Mouse (Mus musculus): ENCODE measurements at regions not wholly inside any gene's neighbourhood (a gene's known extent, or its start where the extent isn't known, plus 50 kb on each side); places are given as distances from the start of the nearest gene placed in this dataset.
A peak's percentile ranks its signal among the peaks of the same experiment; 100 is the strongest.

- peak; percentile 91 to 93 for DNase-seq
Observed at GRCm38 (mm10) chr3:121104571-121105407, 66.7 kb downstream of the Rwdd3 start.

- DNase-seq: no peak
Observed at GRCm38 (mm10) chr3:121102871-121103270, 68.6 kb downstream of the Rwdd3 start.

- no peak for DNase-seq
Observed at GRCm38 (mm10) chr3:121102120-121102519, 69.4 kb downstream of the Rwdd3 start.

- no peak for DNase-seq
Observed at GRCm38 (mm10) chr3:121100211-121100860, 71.2 kb downstream of the Rwdd3 start.

- peak; percentile 87 to 90 for DNase-seq
Observed at GRCm38 (mm10) chr3:121093509-121093908, 78.0 kb downstream of the Rwdd3 start.

DNA sequence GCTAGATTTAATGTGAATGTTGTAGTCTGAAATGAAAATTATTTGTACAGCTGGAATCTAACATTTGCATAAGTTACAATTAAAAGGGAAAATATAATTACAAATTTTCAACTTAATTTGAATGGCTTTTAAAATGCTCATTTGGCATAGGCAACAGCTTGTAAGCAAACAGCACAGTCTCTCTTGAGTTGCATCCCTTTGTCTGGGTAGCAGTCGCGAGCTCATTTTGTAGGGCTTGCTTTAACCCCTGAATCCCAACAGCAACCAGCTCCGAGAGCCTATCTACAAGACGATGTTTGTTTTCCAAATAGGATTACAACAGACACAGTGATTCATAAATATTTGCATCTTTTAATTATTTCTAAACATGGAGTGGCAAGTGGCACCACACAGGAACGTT lies 82.8 kb downstream of the Rwdd3 start:
- DNase-seq: no peak

DNA sequence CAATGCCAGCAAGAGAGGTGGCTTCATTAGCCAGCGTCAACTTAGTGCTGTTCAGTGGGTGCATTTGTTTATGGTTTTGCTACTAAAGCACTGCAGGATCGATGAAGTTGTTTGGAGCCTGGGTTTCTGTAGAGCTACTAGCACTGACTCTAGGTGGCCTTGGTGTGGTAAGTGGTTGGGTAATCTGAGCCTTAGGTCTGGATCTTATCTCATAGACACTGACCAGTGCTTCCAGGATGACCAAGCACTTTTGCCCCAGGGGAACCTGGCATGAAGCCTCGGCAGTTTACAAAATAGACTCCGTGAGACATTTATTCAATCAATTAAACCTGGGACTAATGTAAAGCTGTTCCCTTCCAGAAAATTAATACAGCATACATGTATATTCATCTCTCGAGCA lies 102.8 kb downstream of the Rwdd3 start:
- no peak for DNase-seq

GRCm38 (mm10) chr3:121035904-121036549 lies 135.5 kb downstream of the Rwdd3 start:
- DNase-seq: no peak

DNA sequence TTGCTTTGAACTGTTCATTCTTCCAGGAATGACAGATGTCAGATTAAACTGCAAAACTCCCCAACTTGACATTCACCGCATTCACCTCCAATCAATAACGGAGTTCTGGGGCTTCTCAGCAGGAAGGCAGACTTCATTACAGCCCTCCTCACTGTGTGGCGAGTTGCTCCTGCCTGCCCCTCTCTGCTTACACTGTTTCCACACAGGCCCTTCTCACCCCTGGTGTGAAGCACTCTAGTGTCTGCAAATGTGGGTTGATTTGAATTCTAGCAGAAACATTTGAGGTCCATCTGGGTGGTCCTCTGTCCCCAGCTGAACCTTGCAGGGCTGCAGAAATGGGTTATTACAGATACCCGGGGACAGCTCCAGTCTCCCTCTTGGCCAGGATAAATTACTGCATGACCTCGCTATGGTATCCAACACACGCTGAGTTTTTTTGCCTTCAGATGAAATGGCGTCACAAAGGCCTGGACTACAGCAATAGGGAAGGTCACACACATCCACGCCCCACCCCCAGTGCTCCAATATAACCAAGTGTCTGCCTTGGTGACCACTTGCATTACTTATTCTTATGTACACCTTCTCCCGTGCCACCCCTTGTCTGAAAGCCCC lies 145.8 kb downstream of the Rwdd3 start:
- DNase-seq: peak; percentile 23 to 48

- DNase-seq: peak; percentile 8 to 11
Observed at GRCm38 (mm10) chr3:121024810-121025209, 146.7 kb downstream of the Rwdd3 start.

GRCm38 (mm10) chr3:121021126-121021848 lies 150.2 kb downstream of the Rwdd3 start:
- DNase-seq: no peak

DNA sequence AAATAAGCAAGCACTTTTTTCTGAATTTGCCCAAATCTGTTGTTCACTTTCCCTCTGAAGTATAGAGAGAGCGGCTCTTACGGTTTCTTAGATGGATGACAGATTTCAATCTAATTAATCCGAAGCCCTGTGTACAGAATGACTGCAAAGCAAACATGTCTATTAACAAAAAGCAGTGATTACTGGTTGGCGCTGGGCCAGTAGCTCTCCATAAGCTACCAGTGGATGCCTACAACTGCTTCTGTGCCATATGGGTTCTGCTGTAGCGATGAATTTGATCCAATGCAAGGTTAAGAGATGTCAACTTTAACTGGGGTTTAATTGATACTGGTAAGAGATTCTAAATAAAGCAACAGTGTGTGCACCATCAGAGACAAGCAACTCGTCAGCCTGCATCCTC lies 162.3 kb downstream of the Rwdd3 start:
- DNase-seq: peak; percentile 39 to 44

GRCm38 (mm10) chr3:120983556-120984270 lies 187.8 kb downstream of the Rwdd3 start:
- peak; percentile 60 to 65 for DNase-seq

- peak in 1 of 2 experiments; percentile 13 for DNase-seq
Observed at GRCm38 (mm10) chr3:120982795-120983555, 188.5 kb downstream of the Rwdd3 start.

DNA sequence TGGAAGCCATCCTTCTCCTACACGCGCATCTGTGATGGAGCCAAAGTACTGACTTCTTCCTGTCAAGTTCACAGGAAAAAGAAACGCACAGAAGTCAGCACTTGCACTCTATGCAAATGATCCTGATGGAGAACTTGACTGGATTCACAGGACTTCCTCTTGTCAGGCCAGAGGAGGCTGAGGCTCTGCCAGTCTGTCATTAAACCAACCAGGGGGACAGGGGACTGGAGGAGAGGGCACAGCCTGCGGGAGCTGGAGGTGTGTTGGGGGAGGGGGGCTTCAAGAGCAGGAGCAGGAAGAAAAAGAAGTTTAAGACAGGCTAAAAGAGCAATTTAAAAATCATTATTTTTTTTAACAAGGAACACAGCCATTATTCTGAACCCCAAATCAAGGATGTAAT lies 189.3 kb downstream of the Rwdd3 start:
- DNase-seq: peak; percentile 8 to 19

- peak; percentile 36 to 52 for DNase-seq
Observed at GRCm38 (mm10) chr3:120970746-120971466, 200.6 kb downstream of the Rwdd3 start.

DNA sequence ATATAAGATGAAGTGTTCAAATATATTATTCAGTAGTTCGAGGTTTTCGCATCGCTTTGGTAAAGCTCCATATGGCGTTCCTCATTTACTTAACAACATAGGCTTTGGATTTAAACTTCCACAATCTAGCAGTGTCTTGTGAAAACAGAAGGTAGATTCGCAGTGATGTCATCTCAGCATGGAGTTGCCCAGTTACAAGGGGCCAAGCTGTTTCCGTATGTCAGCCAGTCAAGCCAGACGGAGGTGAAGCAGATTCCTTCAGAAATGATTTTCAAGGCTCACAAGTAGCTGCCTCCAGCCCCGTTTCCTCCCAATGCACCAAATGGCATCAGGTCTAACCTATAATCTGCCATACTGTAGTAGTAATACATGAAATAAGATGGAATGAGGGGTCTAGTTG lies 224.6 kb downstream of the Rwdd3 start:
- peak; percentile 73 to 75 for DNase-seq

DNA sequence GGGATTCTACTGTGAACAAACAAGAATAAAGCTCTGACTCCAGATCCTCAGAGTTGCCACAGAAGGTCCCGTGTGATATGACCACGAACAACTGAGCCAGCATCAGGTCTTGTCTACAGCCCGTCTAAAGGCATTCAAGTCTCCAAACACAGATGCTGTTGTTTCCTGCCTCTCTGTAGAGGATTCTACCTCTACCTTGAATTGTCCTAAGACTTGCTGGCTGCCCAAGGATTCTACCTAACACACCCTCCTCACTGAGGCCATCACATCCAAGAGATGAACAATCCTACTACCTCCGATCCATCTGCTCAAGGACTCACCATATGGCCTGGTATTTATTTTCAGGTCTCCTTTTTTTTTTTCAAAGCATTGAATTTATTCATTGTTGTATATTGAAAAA lies 237.1 kb downstream of the Rwdd3 start:
- peak; percentile 41 to 45 for DNase-seq

DNA sequence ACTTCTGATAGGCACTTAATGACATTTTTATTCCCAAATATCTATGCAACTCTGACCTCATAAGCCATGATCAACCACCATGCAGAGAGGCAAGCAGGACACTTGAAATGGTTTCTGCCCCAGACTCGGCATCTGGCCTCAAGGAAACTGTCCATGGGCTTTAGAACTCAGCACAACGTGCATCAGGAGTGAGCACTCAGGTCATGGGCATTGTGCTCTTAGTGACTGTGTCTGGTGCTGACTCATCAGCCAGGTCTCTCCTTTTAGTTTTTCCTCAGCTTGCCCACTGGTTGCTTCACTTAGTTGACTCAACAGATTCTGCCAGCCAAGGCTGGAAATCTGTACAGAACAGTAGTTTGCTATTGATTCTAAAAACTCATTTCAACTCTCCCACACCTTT lies 251.1 kb downstream of the Rwdd3 start:
- DNase-seq: no peak

DNA sequence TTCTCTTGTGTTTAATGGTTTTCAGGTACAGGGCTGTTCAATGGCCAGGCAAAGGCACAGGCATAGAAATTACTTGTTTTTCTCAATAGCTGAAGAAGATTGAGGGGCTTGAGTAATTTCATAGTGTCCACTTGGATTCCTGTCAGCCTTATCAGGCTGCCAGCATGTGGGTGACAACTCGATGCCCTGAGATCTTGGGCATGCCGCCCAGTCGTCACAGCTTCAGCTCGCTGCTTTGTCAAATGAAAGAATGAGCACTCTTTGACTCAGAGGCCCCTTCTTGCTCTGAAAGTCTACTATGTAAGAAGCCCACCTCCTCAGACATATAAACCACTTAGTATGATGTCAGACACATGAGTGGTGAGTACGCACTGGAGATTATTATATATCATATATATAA lies 272.6 kb downstream of the Rwdd3 start:
- peak; percentile 82 to 90 for DNase-seq
